Mouse (Mus musculus) embryonic facial prominence, embryonic 11.5 days (tissue): ENCODE measurements around the gene Olfr1371. TPM values are rescaled to one million over a fixed set of nuclear protein-coding genes. Genes with fewer than 3 reads are reported as not detected.

ENCODE experiments used
- ATAC-seq: fragments of 200-750 bp; cut with Nextera tagmentation; replicated peaks from 2 replicates; pipeline ENCODE4 v1.8.0; 2017; ENCODE audit warnings: low read depth; ENCODE audit not compliant: insufficient number of reproducible peaks, low FRiP score, low TSS enrichment
- DNase-seq: peaks from one replicate; pipeline ENCODE4 v3.0.0-alpha.2; 2015; ENCODE audit warnings: low spot score
- H3K27ac ChIP-seq: fragments of 300-500 bp; sonication (generic); replicated peaks from 2 replicates; pipeline ENCODE4 v1.5.1; 2014; ENCODE audit warnings: mild to moderate bottlenecking, low read depth, low read length, control low read depth
- H3K27me3 ChIP-seq: fragments of 300-500 bp; sonication (generic); 2 replicates; pipeline ENCODE4 v1.6.1; 2014; ENCODE audit warnings: mild to moderate bottlenecking, low read length, moderate library complexity, mixed read lengths; ENCODE audit not compliant: control insufficient read depth, insufficient read depth
- H3K36me3 ChIP-seq: fragments of 300-500 bp; sonication (generic); replicated peaks from 2 replicates; pipeline ENCODE4 v1.6.1; 2014; ENCODE audit warnings: low read depth, mild to moderate bottlenecking, low read length, moderate library complexity, mixed read lengths; ENCODE audit not compliant: control insufficient read depth, insufficient read depth
- H3K4me1 ChIP-seq: fragments of 300-500 bp; sonication (generic); 2 replicates; pipeline ENCODE4 v1.6.1; 2014; ENCODE audit warnings: low read length, mixed read lengths; ENCODE audit not compliant: control insufficient read depth, insufficient read depth
- H3K4me2 ChIP-seq: fragments of 300-500 bp; sonication (generic); 2 replicates; pipeline ENCODE4 v1.6.1; 2014; ENCODE audit warnings: low read depth, mild to moderate bottlenecking, control low read depth, low read length, moderate library complexity
- H3K4me3 ChIP-seq: fragments of 300-500 bp; sonication (generic); 2 replicates; pipeline ENCODE4 v1.5.1; 2014; ENCODE audit warnings: low read depth, low read length, control low read depth
- H3K9ac ChIP-seq: fragments of 300-500 bp; sonication (generic); replicated peaks from 2 replicates; pipeline ENCODE4 v1.6.1; 2014; ENCODE audit warnings: mild to moderate bottlenecking, control low read depth, low read length
- H3K9me3 ChIP-seq: fragments of 300-500 bp; sonication (generic); replicated peaks from 2 replicates; pipeline ENCODE4 v1.6.1; 2016; ENCODE audit warnings: mild to moderate bottlenecking, low read length, inconsistent platforms, mixed read lengths; ENCODE audit not compliant: control insufficient read depth
- WGBS: fragments of 180-500 bp; shearing (Covaris S2); extraction: QIAGEN DNeasy Blood & Tissue Kit; methylation state at CpG from one replicate; pipeline ENCODE4 v1.1.7; 2014; 5-methylcytosine and 5-hydroxymethylcytosine counted together
- polyA plus RNA-seq: library from polyadenylated mRNA; unstranded; fragments of >200 nt; fragmentation: Nextera tagmentation; extraction: Ambion mirVana; gene quantifications from 2 replicates; pipeline ENCODE4 v1.2.1, GENCODE M21; 2014

Gene Olfr1371
- polyA plus RNA-seq: not detected in 2 replicates

- no peak for DNase-seq
- H3K4me3 ChIP-seq: no peak within 1 kb of the TSS
- no peak within 1 kb of the TSS for H3K4me2 ChIP-seq
- H3K9ac ChIP-seq: no peak within 1 kb of the TSS
- no peaks in the 10 kb centered on the region for H3K36me3 ChIP-seq
- no peaks in the 10 kb centered on the region for H3K4me1 ChIP-seq
- no peak for ATAC-seq
- H3K27me3 ChIP-seq: no peaks in the 10 kb centered on the region
- H3K9me3 ChIP-seq: no peaks in the 10 kb centered on the region
- H3K27ac ChIP-seq: no peak within 1 kb of the TSS
Observed at GRCm38 (mm10) chr11:52213887-52214286, at the start of gene Olfr1371. TSS of gene Olfr1371 (minus strand) at chr11:52213987.

- Histone ChIP-seq H3K4me1 (no peaks in the 10 kb centered on the region), H3K9ac (no peak overlapping the region), H3K4me3 (no peak overlapping the region), H3K9me3 (no peaks in the 10 kb centered on the region), H3K4me2 (no peak overlapping the region), H3K36me3 (no peaks in the 10 kb centered on the region), H3K27ac (no peak overlapping the region), H3K27me3 (no peaks in the 10 kb centered on the region)
- 94% methylated on average over 11 of the region's 11 CpGs for WGBS
- DNase-seq (no peak), ATAC-seq (no peak)
Observed at GRCm38 (mm10) chr11:52262338-52262737, 48.6 kb upstream of the Olfr1371 start.

- DNase-seq: peak; percentile 42
- Histone ChIP-seq H3K4me2 (no peak overlapping the region), H3K9me3 (no peaks in the 10 kb centered on the region), H3K4me3 (no peak overlapping the region), H3K27me3 (no peaks in the 10 kb centered on the region), H3K4me1 (no peaks in the 10 kb centered on the region), H3K36me3 (no peaks in the 10 kb centered on the region), H3K9ac (no peak overlapping the region), H3K27ac (no peak overlapping the region)
- ATAC-seq: no peak
- 55% methylated on average over 5 of the region's 5 CpGs for WGBS
Observed at GRCm38 (mm10) chr11:52261937-52262336, 48.1 kb upstream of the Olfr1371 start.

- H3K27ac ChIP-seq: no peak overlapping the region
- no peaks in the 10 kb centered on the region for H3K9me3 ChIP-seq
- 70% methylated on average over 4 of the region's 4 CpGs for WGBS
- H3K4me2 ChIP-seq: no peak overlapping the region
- H3K27me3 ChIP-seq: no peaks in the 10 kb centered on the region
- no peak overlapping the region for H3K4me3 ChIP-seq
- no peaks in the 10 kb centered on the region for H3K36me3 ChIP-seq
- no peaks in the 10 kb centered on the region for H3K4me1 ChIP-seq
- ATAC-seq (no peak), DNase-seq (no peak)
- no peak overlapping the region for H3K9ac ChIP-seq
Observed at GRCm38 (mm10) chr11:52260878-52261277, 47.1 kb upstream of the Olfr1371 start.

- ATAC-seq: no peak; the same call in 1 of the 2 replicates
- WGBS: 65% methylated on average over 5 of the region's 5 CpGs
- Histone ChIP-seq H3K9ac (no peak overlapping the region; the same call in 1 of the 2 replicates), H3K27ac (no peak overlapping the region), H3K4me3 (no peak overlapping the region), H3K4me1 (no peaks in the 10 kb centered on the region), H3K9me3 (no peaks in the 10 kb centered on the region), H3K4me2 (no peak overlapping the region), H3K36me3 (no peaks in the 10 kb centered on the region), H3K27me3 (no peaks in the 10 kb centered on the region)
- no peak for DNase-seq
Observed at GRCm38 (mm10) chr11:52258711-52259110, 44.9 kb upstream of the Olfr1371 start.

GRCm38 (mm10) chr11:52257376-52257775 is 43.6 kb upstream of the Olfr1371 start:
- ATAC-seq (no peak), DNase-seq (no peak)
- Histone ChIP-seq H3K9ac (no peak overlapping the region), H3K9me3 (no peaks in the 10 kb centered on the region), H3K27me3 (no peaks in the 10 kb centered on the region), H3K4me2 (no peak overlapping the region), H3K4me1 (no peaks in the 10 kb centered on the region), H3K27ac (no peak overlapping the region), H3K36me3 (no peaks in the 10 kb centered on the region), H3K4me3 (no peak overlapping the region)
- WGBS: 93% methylated on average over 3 of the region's 3 CpGs

GRCm38 (mm10) chr11:52255077-52255476 is 41.3 kb upstream of the Olfr1371 start:
- Histone ChIP-seq H3K27ac (no peak overlapping the region), H3K4me3 (no peak overlapping the region), H3K27me3 (no peaks in the 10 kb centered on the region), H3K9ac (no peak overlapping the region), H3K9me3 (no peaks in the 10 kb centered on the region), H3K4me2 (no peak overlapping the region), H3K36me3 (no peaks in the 10 kb centered on the region), H3K4me1 (no peaks in the 10 kb centered on the region)
- DNase-seq (no peak), ATAC-seq (no peak)
- 87% methylated on average over 8 of the region's 8 CpGs for WGBS

GRCm38 (mm10) chr11:52253674-52254375 is 40.0 kb upstream of the Olfr1371 start:
- peak; percentile 81 for DNase-seq

More at GRCm38 (mm10) chr11:52253674-52254375, 40.0 kb upstream of the Olfr1371 start:
- H3K4me1 ChIP-seq: no peaks in the 10 kb centered on the region
- peak; percentile 64; the same call in 1 of the 2 replicates for ATAC-seq
- H3K36me3 ChIP-seq: no peaks in the 10 kb centered on the region
- H3K27me3 ChIP-seq: no peaks in the 10 kb centered on the region
- H3K4me3 ChIP-seq: no peak overlapping the region
- H3K4me2 ChIP-seq: no peak overlapping the region
- H3K9ac ChIP-seq: no peak overlapping the region
- H3K9me3 ChIP-seq: no peaks in the 10 kb centered on the region
- WGBS: 70% methylated on average over 11 of the region's 11 CpGs
- no peak overlapping the region for H3K27ac ChIP-seq
